Mouse (Mus musculus): ENCODE results near the gene 1700019A02Rik.

- TF ChIP-seq CTCF (IDR thresholded peaks at IDR 0.05; ENCODE audit: control insufficient read depth, insufficient read depth, low read length) (no peak), POLR2A (IDR thresholded peaks at IDR 0.05; ENCODE audit: borderline replicate concordance, control insufficient read depth, low read depth, low read length) (no peak)
Observed at GRCm38 (mm10) chr1:53201630-53202199, 14.3 kb upstream of the 1700019A02Rik start.
